Mouse (Mus musculus) embryo, embryonic 10.5 days (tissue): ENCODE measurements around the gene Ccsap.

Source experiments
- DNase-seq: peaks from one replicate; pipeline ENCODE4 v3.0.0-alpha.2; 2015; ENCODE audit warnings: low spot score

The Ccsap gene

DNA sequence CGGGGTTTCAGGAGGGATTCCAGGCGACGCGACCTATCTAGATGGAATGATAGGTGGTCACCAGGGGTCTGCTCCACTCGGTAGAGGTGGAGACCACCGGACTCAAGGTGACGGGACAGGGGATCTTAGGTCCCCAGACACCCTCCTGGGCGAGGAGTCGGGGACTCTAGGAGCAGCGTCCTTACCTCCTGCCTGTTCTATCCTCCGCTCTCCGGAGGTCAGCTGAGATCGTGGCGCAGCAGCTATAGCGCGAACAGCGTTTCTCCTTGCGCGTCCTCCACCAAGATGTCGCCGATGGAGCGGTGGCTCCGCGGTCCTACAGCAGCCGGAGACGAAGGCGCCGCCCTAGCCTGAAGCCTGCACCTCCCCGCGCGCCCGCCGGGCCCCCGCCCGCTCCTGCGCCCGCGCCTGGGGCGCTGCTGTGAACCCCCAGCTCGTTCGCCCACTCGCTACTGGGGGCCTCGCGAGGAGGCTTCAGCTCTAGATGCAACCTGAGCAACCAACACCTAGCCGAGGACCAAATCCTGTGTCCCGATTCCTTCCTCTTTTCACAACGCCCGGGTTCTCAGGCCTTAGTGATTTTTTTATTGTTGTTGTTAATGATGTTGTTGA, at the start of gene Ccsap:
TSS of gene Ccsap (minus strand) at position 562 of the 612 bp plus-strand sequence.
- no peak for DNase-seq

DNA sequence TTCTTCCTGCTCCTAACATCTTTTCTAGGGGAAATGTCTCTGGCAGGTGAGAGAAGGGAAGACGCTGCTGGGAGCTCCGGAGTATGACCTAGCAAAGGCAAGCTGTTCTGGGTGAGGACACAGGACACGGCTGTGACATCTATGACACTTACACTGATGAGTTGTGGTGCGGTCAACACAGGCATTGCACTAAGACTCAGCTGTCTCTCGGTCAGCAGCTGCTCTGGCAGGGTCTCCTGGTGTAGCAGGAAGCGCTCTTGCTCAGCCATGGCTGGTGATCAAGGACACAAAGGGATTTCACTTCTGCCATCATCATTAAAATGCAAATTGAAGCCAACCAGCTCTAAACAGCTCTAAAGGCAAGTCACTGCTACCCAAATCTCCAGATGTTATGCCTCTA, 47.6 kb upstream of the Ccsap start:
- DNase-seq, result no peak

DNA sequence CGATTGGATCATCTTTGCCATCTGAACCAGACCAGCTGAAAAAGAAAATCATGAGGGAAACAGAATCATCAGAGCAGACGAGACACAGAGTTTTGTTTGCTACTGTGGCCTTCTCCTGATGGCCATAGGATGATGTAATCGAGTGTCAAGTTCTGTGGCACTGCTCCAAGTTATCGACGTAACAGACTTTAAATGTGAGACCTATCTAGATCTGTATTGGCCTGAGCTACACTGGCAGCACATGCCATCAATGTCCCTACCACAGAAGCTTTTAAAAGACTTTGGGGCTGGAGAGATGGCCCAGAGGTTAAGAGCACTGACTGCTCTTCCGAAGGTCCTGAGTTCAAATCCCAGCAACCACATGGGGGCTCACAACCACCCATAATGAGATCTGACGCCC, 42.6 kb upstream of the Ccsap start:
- no peak for DNase-seq

DNA sequence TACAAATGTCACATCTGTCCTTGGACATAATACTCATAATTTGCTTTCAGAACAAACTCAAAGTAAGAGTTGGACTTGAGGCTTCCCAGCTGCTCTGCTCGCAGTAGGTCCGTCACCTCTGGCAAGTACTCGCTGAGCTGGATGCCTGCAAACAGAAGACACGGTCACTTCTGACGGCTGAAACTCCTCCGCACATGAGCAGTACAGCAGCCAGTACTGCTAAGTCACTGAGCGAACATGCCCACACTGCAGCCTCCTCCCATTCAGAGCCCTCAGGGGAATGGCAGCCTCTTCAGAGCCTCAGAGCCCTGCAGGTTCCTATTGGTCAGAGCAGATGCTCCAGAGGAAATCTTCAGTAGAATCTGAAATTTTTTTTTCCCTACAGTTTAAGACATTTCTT, 39.4 kb upstream of the Ccsap start:
- no peak for DNase-seq

DNA sequence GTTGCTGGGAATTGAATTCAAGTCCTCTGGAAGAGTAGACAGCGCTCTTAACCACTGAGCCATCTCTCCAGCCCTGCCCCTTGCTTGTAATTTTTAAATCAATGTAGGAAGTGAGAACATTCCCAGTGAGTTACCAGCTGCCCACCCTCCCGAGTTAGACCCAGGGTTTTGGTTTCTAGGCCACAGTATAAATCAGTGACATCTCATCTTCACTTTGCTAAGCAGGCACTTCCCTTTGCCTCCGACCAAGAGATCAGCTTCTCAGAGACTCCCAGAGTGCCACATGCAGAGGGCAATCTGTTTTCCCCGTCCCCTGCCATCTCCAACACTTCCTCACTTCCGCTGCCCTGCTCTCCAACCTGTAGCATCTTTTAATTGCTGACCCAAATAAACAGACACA, 38.6 kb upstream of the Ccsap start:
- no peak for DNase-seq

DNA sequence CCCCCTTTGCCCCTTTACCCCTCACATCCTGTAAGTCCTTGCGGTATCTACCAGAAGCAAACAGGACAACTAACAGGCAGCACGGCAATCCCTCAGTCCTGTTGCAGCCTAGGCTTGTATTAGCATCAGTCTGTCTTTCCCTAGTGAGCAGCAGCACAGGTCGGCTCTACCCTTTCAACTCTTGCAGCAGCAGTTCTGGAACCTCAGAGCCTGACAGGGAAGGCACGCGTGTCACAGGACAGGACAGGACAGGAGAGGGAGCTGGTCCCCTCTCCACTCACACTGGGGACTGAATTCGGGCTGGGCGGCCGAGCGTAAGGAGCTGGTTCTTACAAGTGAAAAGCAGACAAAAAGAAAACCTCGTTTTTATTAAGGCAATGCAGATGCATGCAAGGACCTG, 36.8 kb upstream of the Ccsap start:
- no peak for DNase-seq

DNA sequence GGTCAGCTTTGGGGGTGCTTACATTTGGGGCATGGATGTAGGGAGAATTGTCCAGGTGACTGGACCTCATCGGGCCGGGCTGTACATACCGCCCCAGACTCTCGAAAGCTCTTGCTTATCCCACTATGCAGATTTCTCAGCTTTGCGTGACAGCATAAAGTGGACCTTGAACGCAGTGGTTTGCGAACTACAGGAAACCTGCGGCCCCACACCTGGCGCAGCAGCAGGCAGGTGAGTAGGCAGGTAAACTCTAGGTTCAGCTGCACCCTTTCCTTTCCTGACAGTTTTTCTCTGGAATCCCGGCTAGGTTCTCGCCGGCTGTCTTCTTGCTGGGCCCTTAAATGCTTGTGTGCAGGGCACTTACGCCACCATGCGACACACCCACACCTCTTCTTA, 36.4 kb upstream of the Ccsap start:
- no peak for DNase-seq

DNA sequence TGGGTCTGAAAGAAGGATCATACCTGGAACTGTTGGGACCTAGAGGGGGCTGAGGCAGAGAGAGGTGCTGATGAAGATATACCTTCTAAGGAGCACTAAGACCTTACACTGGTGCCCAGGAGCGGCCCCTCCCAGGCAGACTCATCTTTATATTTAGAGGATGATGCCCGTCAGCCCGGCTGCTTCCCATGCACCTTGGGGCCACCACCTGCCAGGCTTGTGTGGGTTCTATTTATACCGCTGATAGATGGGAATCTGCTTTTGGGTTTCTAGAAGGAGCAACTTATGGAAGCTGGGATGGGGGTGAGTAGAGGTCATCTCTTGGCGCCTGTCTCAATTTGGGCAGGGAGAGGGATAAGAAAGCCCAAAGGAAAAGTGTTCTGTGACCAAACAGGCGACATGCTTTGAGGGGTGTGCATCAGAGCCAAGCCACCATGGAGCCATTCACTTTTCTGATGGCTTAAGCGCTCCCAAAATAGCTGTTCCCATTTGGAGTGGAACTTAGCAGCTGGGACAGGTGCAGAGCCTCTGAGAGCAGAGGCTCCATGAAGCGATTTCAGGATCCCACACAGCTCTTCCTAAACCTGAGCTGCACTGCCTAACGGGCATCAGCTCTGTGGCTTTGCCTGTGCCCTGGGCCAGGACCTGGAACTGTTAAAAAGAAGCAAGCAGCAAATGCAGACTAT, 35.8 kb upstream of the Ccsap start:
- DNase-seq, result no peak

DNA sequence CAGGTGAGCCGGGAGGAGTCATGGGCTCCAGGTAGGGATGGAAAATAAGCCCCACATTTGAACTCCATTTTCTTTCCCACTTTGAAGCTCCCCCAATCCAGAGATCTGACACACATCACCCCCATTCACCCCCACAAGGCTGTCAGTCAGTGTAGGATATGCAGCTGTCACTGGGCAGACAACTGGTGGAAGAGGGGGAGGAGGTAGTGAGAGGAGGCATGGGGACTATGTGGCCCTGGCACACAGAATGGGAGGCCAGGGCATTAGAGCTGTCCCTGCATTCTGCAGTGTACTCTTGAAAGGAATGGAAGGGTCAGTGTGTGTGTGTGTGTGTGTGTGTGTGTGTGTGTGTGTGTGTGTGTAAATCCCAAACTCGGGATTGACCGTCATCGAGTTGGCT, 35.2 kb upstream of the Ccsap start:
- DNase-seq, result no peak

DNA sequence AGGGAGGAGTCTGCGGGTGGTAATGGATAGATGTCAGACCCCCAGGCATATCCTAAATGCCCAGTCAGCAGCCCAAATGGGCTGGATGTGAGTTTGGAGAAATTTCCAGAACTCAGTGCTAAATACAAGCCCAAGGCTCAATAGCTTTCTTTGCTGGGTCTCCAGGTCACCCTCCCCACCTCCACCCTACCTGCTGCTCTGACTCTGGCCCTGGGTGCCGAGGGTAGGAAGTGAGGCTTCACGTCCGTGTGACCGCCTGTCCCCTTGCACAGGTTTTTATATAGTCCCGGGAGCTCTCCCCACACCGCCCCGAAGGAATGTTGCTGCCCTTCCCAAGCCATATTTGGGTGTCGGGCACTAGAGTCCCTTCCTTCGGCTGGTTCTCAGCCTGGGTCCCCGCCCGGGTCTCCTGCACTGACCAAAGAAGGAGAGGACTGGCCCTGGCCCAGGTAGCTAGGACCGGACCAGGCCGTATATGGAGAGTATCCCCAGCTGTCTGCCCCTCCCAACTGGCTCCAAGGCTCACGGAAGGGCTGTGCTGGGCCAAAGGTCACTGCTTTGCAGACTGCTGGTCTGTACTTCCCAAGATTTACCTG, 34.6 kb upstream of the Ccsap start, which contains the start of gene Acta1:
TSS of gene Acta1 (minus strand) at position 250 of the 596 bp plus-strand sequence.
- no peak for DNase-seq

DNA sequence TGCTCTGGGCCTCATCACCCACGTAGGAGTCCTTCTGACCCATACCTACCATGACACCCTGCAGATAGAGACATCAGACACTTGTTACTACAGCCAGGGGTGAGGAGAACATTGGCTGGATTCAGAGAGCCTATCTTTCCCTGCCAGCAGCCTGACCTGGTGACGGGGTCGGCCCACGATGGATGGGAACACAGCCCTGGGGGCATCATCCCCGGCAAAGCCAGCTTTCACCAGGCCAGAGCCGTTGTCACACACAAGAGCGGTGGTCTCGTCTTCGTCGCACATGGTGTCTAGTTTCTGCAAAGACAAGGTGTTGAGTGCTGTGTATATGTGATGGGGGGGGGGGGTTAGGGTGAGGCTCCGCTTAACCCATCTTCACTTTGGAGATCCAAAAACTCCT, 33.4 kb upstream of the Ccsap start:
- DNase-seq, result no peak

DNA sequence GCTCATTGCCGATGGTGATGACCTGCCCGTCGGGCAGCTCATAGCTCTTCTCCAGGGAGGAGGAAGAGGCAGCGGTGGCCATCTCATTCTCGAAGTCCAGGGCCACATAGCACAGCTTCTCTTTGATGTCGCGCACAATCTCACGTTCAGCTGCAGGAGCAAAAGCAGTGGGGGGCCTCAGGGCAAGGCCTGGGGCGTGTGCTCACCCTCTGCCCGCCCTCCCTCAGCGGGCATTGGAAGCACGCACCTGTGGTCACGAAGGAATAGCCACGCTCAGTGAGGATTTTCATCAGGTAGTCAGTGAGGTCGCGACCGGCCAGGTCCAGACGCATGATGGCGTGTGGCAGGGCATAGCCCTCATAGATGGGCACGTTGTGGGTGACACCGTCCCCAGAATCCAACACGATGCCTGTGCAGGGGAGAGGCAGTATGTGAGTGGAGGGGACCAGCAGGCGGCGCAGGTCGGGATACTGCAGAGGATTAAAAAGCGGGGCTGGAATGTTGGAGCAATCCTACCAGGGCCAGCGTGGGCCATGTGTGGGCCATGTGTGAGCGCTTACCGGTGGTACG, 32.7 kb upstream of the Ccsap start:
- peak; percentile 25 for DNase-seq

DNA sequence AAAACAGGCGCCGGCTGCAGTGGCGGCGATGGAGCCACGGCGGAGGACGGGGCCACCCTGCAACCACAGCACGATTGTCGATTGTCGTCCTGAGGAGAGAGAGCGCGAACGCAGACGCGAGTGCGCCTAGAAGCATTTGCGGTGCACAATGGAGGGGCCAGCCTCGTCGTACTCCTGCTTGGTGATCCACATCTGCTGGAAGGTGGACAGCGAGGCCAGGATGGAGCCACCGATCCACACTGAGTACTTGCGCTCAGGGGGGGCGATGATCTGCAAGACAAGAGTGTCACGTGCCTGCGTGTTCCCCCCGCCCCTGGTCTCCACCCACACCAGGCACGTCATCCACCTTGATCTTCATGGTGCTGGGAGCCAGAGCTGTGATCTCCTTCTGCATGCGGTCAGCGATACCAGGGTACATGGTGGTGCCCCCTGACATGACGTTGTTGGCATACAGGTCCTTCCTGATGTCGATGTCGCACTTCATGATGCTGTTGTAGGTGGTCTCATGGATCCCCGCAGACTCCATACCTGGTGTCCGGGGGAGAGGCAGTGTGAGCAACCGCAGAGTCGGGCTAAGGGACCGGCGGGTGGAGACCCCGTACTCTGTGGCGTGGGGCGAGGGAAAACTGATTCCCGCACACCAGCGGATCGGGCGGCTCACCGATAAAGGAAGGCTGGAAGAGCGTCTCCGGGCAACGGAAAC, 32.0 kb upstream of the Ccsap start:
- DNase-seq, result peak; percentile 21

DNA sequence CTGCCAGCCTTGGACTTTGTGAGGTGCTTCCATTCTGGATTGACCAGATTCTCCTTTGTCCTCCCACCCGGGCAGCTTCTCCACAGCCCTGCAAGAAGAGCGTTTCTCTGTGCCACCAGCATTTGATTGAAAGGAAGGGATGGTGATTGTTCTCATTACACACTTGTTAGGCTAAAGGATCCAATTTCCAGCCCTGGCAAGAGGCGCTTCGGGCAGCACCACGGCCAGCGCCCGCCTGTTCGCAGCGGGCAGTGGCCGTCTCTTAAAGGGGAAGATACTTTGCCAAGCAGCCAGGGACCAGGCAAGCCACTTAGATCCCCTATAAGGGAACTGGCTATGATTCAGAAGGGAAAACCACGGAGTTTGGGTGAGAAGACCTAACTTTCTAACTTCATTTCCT, 31.3 kb upstream of the Ccsap start:
- peak; percentile 76 for DNase-seq

DNA sequence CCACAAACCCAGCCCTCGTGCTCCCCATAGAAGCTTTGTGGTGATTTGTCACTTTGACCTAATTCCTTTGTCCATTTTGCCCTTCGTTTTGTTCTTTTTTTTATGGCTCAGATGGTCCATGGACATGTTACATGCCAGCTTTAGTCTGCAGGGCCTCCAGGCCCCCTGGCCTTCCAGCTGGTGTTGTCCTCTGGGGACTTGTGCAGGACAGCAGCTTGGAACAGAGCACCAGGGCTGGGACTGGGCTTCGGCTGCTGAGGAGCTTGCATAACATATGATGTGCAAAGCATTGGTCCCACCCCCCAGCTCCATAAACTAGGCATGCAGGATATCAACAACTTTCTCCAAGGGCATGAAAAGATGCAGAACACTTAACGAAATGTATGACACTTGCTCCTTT, 29.8 kb upstream of the Ccsap start:
- no peak for DNase-seq

DNA sequence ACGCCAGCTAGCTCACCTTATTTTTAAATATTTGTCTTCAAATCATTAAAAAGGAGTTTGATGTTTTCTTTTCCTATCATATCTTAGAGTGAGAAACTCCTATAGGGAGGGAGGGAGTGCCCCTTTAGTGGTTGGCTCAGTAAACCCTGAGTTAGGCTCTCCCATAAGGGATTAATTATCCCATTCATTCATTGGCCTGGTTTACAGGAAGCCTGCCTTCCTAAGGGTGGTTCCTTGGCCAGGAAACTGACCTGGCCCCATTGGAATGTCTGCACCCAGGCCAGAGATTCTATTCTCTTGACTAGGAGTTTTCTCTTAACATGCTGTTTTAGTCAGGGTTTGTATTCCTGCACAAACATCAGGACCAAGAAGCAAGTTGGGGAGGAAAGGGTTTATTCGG, 27.9 kb upstream of the Ccsap start:
- DNase-seq, result no peak

DNA sequence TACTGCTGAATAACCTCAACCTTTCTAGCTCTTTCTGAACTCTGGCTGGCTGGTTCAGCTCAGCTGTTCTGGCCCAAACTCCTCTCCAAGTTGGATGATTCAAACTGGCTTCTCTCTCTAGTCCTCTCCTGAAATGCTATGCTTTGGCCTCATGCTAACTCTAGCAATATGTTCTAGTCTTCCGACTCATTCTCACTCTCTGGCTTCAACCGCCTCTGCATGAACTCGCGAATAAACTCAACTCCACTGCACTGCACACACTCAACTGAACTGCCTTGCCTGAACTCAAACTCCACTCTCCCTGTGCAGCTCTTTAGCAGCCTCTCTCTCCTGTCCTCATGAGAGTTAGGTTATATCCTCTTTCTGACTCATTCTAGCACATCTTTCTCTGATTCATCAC, 27.2 kb upstream of the Ccsap start:
- no peak for DNase-seq

DNA sequence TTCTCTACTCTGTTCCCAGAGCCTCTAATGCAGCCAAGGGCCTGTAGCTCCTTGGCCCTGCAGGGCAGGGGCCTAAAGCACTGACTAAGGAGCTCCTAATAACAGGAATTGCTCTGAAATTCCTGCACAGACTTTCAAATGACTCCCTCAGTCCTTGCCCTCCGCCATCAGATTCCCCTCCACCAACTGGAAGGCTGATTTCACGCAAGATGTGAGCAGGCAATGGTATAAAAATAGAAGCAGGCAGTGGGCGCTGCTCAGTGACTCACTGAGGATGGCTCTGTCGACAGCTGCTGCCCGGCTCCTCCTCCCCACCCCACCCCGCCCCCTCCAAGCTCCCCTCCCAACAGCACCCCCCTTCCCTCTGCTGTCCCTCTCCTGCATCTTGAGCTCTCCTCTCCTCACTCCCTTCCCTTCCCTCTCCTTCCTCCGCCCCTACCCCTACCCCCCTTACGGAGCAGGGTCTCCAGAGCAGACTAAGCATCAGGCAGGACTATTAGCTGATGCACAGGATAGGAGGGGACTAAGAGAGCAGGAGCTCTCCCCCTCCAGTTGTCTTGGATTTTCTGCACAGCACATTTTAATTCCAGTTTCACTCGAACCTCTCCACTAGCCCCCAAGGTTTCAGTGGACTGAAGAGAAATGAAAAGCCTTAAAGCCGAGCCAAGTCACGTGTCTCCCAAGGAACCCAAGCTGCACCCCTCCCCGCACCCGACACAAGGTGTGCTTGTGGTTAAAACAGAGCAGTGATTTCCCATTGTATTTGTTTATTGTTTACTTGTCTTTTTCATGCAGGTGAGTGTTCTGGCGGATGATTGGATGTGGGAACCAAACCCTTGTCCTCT, 24.9 kb upstream of the Ccsap start:
- peak; percentile 36 for DNase-seq

DNA sequence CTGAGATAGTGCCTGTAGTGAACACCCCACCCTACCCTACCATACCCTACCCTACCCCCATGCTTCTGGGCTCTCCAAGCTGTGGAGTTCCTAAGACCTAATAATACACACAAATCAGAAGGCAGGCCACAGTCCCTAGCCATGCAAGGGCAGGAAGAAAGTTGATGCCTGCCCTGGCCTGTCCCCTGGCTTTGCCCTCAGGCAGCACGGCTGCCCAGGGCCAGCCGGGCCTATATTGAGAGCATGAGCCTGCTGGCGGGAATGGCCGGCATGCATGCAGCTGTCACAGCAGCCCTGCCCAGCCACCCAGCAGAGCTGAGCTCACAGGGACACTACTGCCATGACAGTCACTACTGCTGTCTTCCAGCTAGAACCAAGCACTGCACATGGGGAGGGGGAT, 23.1 kb upstream of the Ccsap start:
- no peak for DNase-seq

DNA sequence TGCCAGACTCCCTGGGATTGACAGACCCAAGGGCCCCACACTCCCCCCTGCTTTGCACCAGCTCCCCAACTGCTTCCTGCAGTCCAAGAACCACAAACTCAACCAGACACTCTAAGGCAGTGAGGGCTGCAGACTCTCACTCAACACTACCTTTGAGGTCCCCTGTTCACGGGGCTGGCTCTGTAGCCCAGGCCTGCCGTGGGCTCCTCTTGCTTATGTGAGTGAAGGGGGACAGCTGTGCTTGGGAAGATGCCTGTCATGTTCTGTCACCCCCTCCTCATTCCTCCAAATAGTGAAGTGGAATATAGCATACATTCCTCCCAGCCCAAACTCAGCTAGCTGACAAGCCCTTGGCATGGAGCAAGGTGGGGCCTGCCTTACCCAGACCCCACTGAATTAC, 22.4 kb upstream of the Ccsap start:
- no peak for DNase-seq

DNA sequence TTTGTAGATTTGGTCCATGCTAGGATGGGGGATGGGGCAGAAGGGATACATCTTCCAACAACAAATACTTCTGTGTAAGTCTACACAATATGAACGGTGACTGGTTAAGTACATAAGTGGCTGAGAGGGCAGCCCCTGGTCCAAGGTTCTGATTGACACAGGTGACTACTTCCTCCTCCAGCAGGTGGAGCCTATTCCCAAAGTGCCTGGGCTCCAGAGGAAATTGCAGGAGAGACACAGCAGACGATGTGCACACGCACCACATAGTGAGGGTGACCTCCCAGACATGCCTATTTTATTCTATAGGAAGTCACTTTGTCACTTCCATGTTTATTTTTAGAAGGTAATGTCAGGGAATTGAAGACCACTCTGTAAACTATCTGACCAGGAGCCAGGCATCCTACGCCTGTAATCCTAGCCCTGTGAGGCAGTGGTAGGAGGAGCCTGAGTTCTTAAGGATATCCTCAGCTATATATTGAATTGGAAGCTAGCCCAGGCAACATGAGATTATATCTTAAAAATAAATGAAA, 20.9 kb upstream of the Ccsap start:
- DNase-seq, result no peak

DNA sequence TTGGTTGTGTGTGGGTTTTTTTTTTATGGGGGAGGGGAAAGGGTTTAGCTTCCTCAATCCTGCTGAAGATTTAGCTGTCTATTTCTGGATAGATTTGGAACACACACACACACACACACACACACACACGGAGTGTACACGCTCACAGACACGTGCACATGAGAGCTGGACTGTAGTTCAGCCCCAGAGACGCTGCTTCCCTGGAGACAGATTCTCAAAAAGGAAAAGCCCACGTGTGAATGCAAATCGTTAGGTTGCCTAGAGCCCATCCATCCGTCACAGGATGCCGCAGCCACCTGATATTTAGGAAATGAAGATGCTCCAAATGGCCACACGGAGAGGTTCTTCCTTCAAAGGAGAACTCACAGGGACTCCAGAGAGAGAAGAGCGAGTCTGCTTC, 20.3 kb upstream of the Ccsap start:
- no peak for DNase-seq
